Mouse (Mus musculus): ENCODE measurements around the gene Urb2. TPM values are rescaled to one million over a fixed set of nuclear protein-coding genes. Genes with fewer than 3 reads are reported as not detected.

Urb2 gene
- polyA plus RNA-seq, 1 experiment from 2014 or later, result 6.7 TPM

DNA sequence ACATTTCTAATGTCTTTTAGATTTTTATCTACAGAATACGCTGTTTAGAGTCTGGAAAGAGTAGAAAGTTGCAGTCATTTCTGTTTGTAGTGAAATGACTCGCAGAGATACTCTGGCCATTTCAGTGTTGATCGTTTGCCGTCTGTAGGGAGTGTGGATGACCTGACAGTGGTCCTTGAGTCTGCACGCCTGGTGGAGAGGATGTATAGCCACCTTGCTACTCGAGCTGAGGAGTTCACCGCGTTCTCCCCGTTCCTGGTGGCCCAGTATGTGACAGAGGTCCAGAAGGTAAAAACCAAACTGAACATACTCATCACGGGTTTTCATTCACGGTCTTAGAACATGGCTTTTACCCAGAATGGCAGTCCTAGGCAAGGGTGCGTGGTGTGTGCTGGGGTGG, 23.6 kb downstream of the Urb2 start:
- ATAC-seq (replicated peaks; ENCODE audit: insufficient number of reproducible peaks, low FRiP score, low TSS enrichment, low read depth), result no peak

DNA sequence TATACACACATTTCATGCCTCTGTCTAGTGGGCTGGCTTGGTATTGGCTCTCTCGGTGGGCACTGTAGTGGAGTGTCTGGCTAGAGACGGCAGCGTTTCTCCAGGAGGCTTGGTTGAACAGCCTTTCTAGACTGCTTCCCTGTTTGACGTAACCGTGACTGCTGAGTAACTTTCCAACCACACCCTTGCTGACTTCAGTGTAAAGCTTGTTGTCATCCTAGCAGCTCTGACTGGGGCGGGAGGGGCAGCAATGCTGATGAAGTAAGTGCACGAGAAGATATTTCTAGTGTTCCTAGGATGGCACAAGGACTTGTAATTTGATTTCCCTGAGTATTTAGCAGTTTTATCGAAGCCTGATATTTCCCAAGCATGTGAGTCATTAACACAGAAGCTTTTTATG, 24.5 kb downstream of the Urb2 start:
- DNase-seq (ENCODE audit: low spot score) (no peak), ATAC-seq (replicated peaks; ENCODE audit: insufficient number of reproducible peaks, low FRiP score, low TSS enrichment, low read depth) (no peak)
- no peaks in the 10 kb centered on the region for H3K9me3 ChIP-seq (replicated peaks; ENCODE audit: control insufficient read depth, low read length)
- no peak overlapping the region for H3K9ac ChIP-seq (replicated peaks; ENCODE audit: low read length)
- H3K27ac ChIP-seq (replicated peaks; ENCODE audit: low read depth, low read length), result no peak overlapping the region
- H3K4me2 ChIP-seq (ENCODE audit: low read depth, low read length), result no peak overlapping the region
- H3K36me3 ChIP-seq (replicated peaks; ENCODE audit: control insufficient read depth, insufficient read depth, low read depth, low read length), result no peaks in the 10 kb centered on the region
- no peaks in the 10 kb centered on the region for H3K4me1 ChIP-seq (ENCODE audit: control insufficient read depth, insufficient read depth, low read length)
- no peak overlapping the region for H3K4me3 ChIP-seq (ENCODE audit: low read depth, low read length)
- H3K27me3 ChIP-seq (ENCODE audit: control insufficient read depth, insufficient read depth, low read length), result no peaks in the 10 kb centered on the region
- 93% methylated on average over 8 of the region's 8 CpGs for WGBS

More for the DNA sequence above, 23.6 kb downstream of the Urb2 start:
- DNase-seq (ENCODE audit: low spot score), result no peak
- Histone ChIP-seq H3K36me3 (replicated peaks; ENCODE audit: control insufficient read depth, insufficient read depth, low read depth, low read length) (no peaks in the 10 kb centered on the region), H3K4me2 (ENCODE audit: low read depth, low read length) (no peak overlapping the region), H3K9me3 (replicated peaks; ENCODE audit: control insufficient read depth, low read length) (no peaks in the 10 kb centered on the region), H3K27me3 (ENCODE audit: control insufficient read depth, insufficient read depth, low read length) (no peaks in the 10 kb centered on the region), H3K4me3 (ENCODE audit: low read depth, low read length) (no peak overlapping the region), H3K9ac (replicated peaks; ENCODE audit: low read length) (no peak overlapping the region), H3K4me1 (ENCODE audit: control insufficient read depth, insufficient read depth, low read length) (no peaks in the 10 kb centered on the region), H3K27ac (replicated peaks; ENCODE audit: low read depth, low read length) (no peak overlapping the region)
- WGBS, result 95% methylated on average over 12 of the region's 12 CpGs

DNA sequence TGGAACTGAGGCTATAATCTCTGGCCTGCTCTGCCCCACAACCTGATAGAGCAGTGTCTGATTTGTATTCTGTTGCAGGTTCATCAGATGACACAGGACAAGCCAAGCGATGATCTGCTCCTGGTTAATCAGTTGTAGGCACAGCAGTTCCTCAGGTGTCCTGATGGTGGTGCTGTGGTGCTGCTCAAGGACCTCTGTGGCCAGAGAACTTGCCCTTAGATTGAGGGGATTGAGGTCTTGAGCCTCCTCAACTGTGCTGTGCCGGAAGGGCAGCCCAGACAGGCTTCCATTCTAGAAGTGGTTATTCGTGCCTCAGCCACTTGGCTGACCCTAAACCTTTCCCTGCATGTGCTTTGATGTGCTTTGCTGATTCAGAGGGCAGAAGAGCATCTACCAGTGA, 30.8 kb downstream of the Urb2 start:
- 23% methylated on average over 3 of the region's 3 CpGs for WGBS
- Histone ChIP-seq H3K27ac (replicated peaks; ENCODE audit: low read depth, low read length) (no peak overlapping the region), H3K4me2 (ENCODE audit: low read depth, low read length) (no peak overlapping the region), H3K27me3 (ENCODE audit: control insufficient read depth, insufficient read depth, low read length) (no peaks in the 10 kb centered on the region), H3K9ac (replicated peaks; ENCODE audit: low read length) (no peak overlapping the region), H3K9me3 (replicated peaks; ENCODE audit: control insufficient read depth, low read length) (no peaks in the 10 kb centered on the region), H3K36me3 (replicated peaks; ENCODE audit: control insufficient read depth, insufficient read depth, low read depth, low read length) (no peaks in the 10 kb centered on the region), H3K4me1 (ENCODE audit: control insufficient read depth, insufficient read depth, low read length) (no peaks in the 10 kb centered on the region), H3K4me3 (ENCODE audit: low read depth, low read length) (no peak overlapping the region)
- DNase-seq (ENCODE audit: low spot score), result peak; percentile 77
- ATAC-seq (replicated peaks; ENCODE audit: insufficient number of reproducible peaks, low FRiP score, low TSS enrichment, low read depth), result 0 out of 2 replicates have a peak, but pooled peaks have one; percentile 67

DNA sequence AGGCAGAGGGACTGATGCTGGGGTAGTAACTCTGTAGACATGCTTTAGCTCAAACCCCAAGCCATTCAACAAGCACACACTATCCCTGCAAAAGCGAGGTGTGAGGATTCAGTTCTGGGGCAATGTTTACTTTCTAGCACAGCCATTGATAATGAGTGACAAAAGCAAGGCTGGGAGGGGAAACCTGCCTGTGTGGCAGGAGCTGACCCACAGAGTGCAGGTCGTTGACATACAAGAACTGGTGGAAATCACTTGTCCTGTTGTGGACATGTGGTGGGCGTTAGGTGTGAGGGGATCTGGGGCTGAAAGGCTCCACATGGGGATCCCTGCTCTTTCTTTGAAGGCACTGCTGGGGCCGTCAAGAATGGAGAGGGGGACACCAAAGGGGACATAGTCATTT, 31.3 kb downstream of the Urb2 start:
- Histone ChIP-seq H3K36me3 (replicated peaks; ENCODE audit: control insufficient read depth, insufficient read depth, low read depth, low read length) (no peaks in the 10 kb centered on the region), H3K9me3 (replicated peaks; ENCODE audit: control insufficient read depth, low read length) (no peaks in the 10 kb centered on the region), H3K4me3 (ENCODE audit: low read depth, low read length) (no peak overlapping the region), H3K4me2 (ENCODE audit: low read depth, low read length) (no peak overlapping the region), H3K27ac (replicated peaks; ENCODE audit: low read depth, low read length) (no peak overlapping the region), H3K4me1 (ENCODE audit: control insufficient read depth, insufficient read depth, low read length) (no peaks in the 10 kb centered on the region), H3K27me3 (ENCODE audit: control insufficient read depth, insufficient read depth, low read length) (no peaks in the 10 kb centered on the region), H3K9ac (replicated peaks; ENCODE audit: low read length) (no peak overlapping the region)
- WGBS, result 56% methylated on average over 4 of the region's 4 CpGs
- no peak for DNase-seq (ENCODE audit: low spot score)
- no peak for ATAC-seq (replicated peaks; ENCODE audit: insufficient number of reproducible peaks, low FRiP score, low TSS enrichment, low read depth)

DNA sequence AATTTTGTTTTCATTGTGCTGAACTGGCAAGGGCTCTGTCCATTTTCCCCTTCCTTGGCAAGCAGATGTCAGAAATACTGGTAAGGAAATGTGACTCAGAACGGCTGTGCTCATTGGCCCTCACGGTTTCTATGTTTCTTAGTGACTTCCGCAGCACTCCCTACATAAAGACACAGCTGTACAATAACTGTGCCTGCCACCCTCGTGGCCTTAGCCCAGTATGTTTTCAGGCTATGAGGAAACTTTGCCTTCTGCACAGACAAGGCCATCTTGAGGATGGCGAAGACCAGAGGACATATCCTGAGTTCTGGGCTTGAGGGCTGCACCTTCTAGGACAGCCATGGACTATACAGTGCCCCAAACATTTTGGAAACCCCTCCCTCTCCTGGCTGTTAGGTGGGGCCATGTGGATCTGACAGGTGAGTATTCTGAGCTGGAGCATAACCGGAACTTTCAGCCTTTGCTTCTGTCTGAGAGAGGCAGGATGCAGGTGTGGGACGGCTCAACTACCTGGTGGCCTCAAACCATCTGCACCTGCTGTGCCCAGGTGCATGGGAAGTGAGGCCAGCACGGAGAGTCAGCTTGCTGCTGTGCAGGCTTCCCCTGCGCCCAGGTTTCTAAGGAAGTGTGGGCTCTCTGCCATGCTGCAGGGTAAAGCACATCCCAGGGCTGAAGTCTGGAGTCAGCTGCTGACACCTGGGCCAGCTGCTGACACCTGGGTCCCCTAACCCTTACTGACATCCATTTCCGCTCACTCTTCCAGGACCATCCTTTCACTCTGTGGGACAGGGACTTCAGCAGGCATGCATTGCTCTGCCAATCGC, 35.7 kb downstream of the Urb2 start:
- no peaks in the 10 kb centered on the region for H3K36me3 ChIP-seq (replicated peaks; ENCODE audit: control insufficient read depth, insufficient read depth, low read depth, low read length)
- H3K4me2 ChIP-seq (ENCODE audit: low read depth, low read length), result no peak overlapping the region
- H3K27me3 ChIP-seq (ENCODE audit: control insufficient read depth, insufficient read depth, low read length), result no peaks in the 10 kb centered on the region
- 78% methylated on average over 11 of the region's 11 CpGs for WGBS
- H3K9ac ChIP-seq (replicated peaks; ENCODE audit: low read length), result no peak overlapping the region
- no peak overlapping the region for H3K27ac ChIP-seq (replicated peaks; ENCODE audit: low read depth, low read length)
- H3K4me3 ChIP-seq (ENCODE audit: low read depth, low read length), result no peak overlapping the region
- H3K9me3 ChIP-seq (replicated peaks; ENCODE audit: control insufficient read depth, low read length), result no peaks in the 10 kb centered on the region
- no peaks in the 10 kb centered on the region for H3K4me1 ChIP-seq (ENCODE audit: control insufficient read depth, insufficient read depth, low read length)
- DNase-seq (ENCODE audit: low spot score) (no peak), ATAC-seq (replicated peaks; ENCODE audit: insufficient number of reproducible peaks, low FRiP score, low TSS enrichment, low read depth) (no peak)

DNA sequence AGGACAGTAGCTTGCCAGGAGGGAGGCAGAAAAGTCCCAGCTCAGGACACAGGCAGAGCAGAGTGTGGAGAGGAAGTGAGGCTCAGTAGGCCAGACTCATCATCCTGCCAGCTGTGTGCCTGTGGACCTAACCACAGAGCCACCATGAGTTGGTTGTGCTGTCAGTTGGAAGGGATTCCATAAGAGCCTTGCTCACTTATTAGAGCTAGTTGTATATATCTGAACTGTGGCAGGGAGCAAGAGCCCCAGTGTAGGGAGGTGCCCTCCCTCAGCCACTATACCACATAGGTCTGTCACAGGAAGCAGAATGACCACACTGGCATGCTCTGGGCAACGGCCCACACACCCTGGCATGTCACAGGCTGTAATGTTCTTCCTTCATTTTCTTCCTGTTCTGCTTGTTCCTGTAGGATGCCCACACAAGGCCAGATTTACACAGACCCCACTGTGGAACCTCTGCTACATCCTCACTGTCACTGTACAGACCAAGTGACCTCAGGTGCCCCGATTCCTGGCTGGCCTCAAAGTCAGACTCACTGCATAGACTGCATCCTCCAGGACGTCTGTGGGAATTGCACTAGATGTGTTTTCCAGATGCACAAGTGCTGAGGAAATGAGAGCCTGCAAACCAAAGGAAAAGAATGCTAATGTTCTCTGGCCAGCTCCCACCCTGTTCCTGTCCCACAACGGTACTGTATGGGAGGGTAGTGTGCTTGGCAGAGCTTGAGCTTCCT, 45.2 kb downstream of the Urb2 start:
- Histone ChIP-seq H3K9me3 (replicated peaks; ENCODE audit: control insufficient read depth, low read length) (no peaks in the 10 kb centered on the region), H3K27me3 (ENCODE audit: control insufficient read depth, insufficient read depth, low read length) (no peaks in the 10 kb centered on the region), H3K4me1 (ENCODE audit: control insufficient read depth, insufficient read depth, low read length) (0 out of 2 replicates have a peak, but pooled peaks cover 2% of the 10 kb centered on the region), H3K9ac (replicated peaks; ENCODE audit: low read length) (peak overlapping the region; percentile 1; the same call in 1 of the 2 replicates), H3K36me3 (replicated peaks; ENCODE audit: control insufficient read depth, insufficient read depth, low read depth, low read length) (no peaks in the 10 kb centered on the region), H3K27ac (replicated peaks; ENCODE audit: low read depth, low read length) (no peak overlapping the region), H3K4me2 (ENCODE audit: low read depth, low read length) (no peak overlapping the region), H3K4me3 (ENCODE audit: low read depth, low read length) (no peak overlapping the region)
- 63% methylated on average over 4 of the region's 4 CpGs for WGBS
- no peak for DNase-seq (ENCODE audit: low spot score)
- no peak for ATAC-seq (replicated peaks; ENCODE audit: insufficient number of reproducible peaks, low FRiP score, low TSS enrichment, low read depth)

DNA sequence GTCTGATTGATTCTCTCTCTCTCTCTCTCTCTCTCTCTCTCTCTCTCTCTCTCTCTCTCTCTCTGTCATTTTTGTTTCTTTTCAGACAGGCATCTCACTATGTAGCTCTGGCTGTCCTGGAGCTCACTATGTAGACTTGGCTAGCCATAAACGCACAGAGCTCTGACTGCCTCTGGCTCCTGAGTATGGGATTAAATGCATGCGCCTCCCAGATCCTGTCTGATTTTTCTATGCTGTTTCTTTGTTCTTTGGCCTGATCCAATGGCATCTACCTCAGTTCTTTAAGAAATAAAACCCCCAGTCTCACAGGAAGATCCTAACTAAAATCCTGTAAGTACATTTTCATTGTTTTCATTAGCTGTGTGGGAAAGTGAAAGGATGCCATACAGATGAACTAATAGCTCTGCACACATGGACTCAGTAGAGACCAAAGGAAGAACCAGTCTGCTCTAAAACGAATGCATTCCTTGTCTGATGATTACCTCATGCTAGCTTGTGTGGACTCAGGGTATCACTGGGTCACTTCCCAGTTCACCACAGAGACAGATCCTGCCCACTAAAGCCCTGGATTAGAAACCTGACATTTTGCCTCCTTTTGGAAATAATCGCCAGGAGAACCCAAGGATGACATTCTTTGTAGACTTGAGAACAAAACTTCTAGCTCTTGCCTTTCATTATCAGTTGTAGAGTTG, 45.9 kb downstream of the Urb2 start:
- Histone ChIP-seq H3K4me3 (ENCODE audit: low read depth, low read length) (no peak overlapping the region), H3K27ac (replicated peaks; ENCODE audit: low read depth, low read length) (no peak overlapping the region), H3K27me3 (ENCODE audit: control insufficient read depth, insufficient read depth, low read length) (no peaks in the 10 kb centered on the region), H3K9ac (replicated peaks; ENCODE audit: low read length) (no peak overlapping the region), H3K4me2 (ENCODE audit: low read depth, low read length) (no peak overlapping the region), H3K9me3 (replicated peaks; ENCODE audit: control insufficient read depth, low read length) (no peaks in the 10 kb centered on the region), H3K4me1 (ENCODE audit: control insufficient read depth, insufficient read depth, low read length) (0 out of 2 replicates have a peak, but pooled peaks cover 2% of the 10 kb centered on the region), H3K36me3 (replicated peaks; ENCODE audit: control insufficient read depth, insufficient read depth, low read depth, low read length) (no peaks in the 10 kb centered on the region)
- DNase-seq (ENCODE audit: low spot score) (no peak), ATAC-seq (replicated peaks; ENCODE audit: insufficient number of reproducible peaks, low FRiP score, low TSS enrichment, low read depth) (no peak)
- WGBS, result 68% methylated on average over 4 of the region's 4 CpGs
